Mouse (Mus musculus): Measurements from ENCODE around the gene Atpaf2.

DNA sequence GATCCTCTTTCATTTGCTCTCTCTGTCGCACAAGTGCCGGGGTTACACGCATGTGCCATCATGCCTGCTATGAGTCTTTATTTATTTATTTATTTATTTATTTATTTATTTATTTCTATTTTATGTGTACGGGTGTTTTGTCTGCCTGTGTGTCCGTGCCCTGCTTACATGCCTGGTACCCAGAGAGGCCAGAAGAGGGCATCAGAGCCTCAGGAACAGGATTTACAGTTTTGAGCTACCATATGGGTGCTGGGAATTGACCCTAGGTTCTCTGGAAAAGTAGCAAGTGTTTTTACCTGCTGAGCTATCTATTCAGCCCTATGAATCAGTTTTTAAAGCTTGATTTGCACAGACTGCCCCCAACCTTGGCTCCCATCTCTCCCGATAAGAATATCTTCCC lies 34.7 kb downstream of the Atpaf2 start:
- TF ChIP-seq CTCF (IDR thresholded peaks at IDR 0.05; ENCODE audit: borderline replicate concordance, extremely low read depth, insufficient read depth, insufficient read length), result peak; percentile 10; the same call in 1 of the 2 replicates
- no peak for TF ChIP-seq POLR2A (IDR thresholded peaks at IDR 0.05; ENCODE audit: borderline replicate concordance, extremely low read depth, insufficient read depth, insufficient read length, poor library complexity, severe bottlenecking)

Measured in brain, embryonic 14.5 days (tissue).